ENCODE assay signal across 8 mouse cellular contexts in genomic region chr2:163288881-163289379, GRCm38 (mm10).
DNase-seq lines count a peak whose midpoint lies in the region; ATAC-seq and TF ChIP-seq lines count a peak whose summit lies in the region.

No protein-coding gene starts in this region.

- no peak for TF ChIP-seq EP300 in heart, postnatal 0 days (IDR thresholded peaks at IDR 0.05; ENCODE audit: low read depth)

- WGBS in forebrain, embryonic 12.5 days = 26% methylated on average over 21 of the region's 21 CpGs
- 32% methylated on average over 21 of the region's 21 CpGs for WGBS in forebrain, embryonic 11.5 days
- WGBS in heart, postnatal 0 days = 17% methylated on average over 21 of the region's 21 CpGs

- H3K36me3 ChIP-seq in forebrain, embryonic 12.5 days (replicated peaks) = no peaks in the 10 kb centered on the region
- H3K36me3 ChIP-seq in forebrain, embryonic 11.5 days (ENCODE audit: control insufficient read depth, insufficient read depth, low read length) = no peaks in the 10 kb centered on the region
- no peaks in the 10 kb centered on the region for H3K36me3 ChIP-seq in heart, postnatal 0 days (replicated peaks; ENCODE audit: control insufficient read depth, insufficient read depth, low read length)

- 0 out of 2 replicates have a peak, but pooled peaks cover 4% of the 10 kb centered on the region for H3K27me3 ChIP-seq in forebrain, embryonic 12.5 days
- H3K27me3 ChIP-seq in forebrain, embryonic 11.5 days (ENCODE audit: control insufficient read depth, insufficient read depth, low read length) = no peaks in the 10 kb centered on the region
- H3K27me3 ChIP-seq in heart, postnatal 0 days (ENCODE audit: control insufficient read depth, insufficient read depth, low read length) = no peaks in the 10 kb centered on the region

- H3K4me3 ChIP-seq in forebrain, embryonic 12.5 days (replicated peaks) = no peak overlapping the region
- H3K4me3 ChIP-seq in forebrain, embryonic 11.5 days (ENCODE audit: low read depth, low read length) = no peak overlapping the region
- H3K4me3 ChIP-seq in heart, postnatal 0 days (ENCODE audit: low read depth, low read length) = no peak overlapping the region

- H3K9me3 ChIP-seq in forebrain, embryonic 12.5 days = no peaks in the 10 kb centered on the region
- no peaks in the 10 kb centered on the region for H3K9me3 ChIP-seq in forebrain, embryonic 11.5 days (ENCODE audit: control insufficient read depth, low read length)
- H3K9me3 ChIP-seq in heart, postnatal 0 days (replicated peaks; ENCODE audit: control insufficient read depth, low read length) = no peaks in the 10 kb centered on the region

- 0 out of 2 replicates have a peak overlapping the region, but pooled peaks have one; percentile 11 for H3K4me2 ChIP-seq in forebrain, embryonic 12.5 days
- H3K4me2 ChIP-seq in forebrain, embryonic 11.5 days (ENCODE audit: low read depth, low read length, severe bottlenecking) = no peak overlapping the region
- peak overlapping the region; percentile 50 for H3K4me2 ChIP-seq in heart, postnatal 0 days (ENCODE audit: low read depth, low read length)

- ATAC-seq in forebrain, embryonic 12.5 days (ENCODE audit: low FRiP score) = 0 out of 2 replicates have a peak, but pooled peaks have one; percentile 53
- ATAC-seq in forebrain, embryonic 11.5 days (replicated peaks; ENCODE audit: low FRiP score) = no peak
- ATAC-seq in heart, postnatal 0 days (ENCODE audit: insufficient read depth, low read depth) = peak; percentile 75

- TF ChIP-seq CTCF in heart, postnatal 0 days (IDR thresholded peaks at IDR 0.05; ENCODE audit: low read depth) = no peak

- peaks cover 17% of the 10 kb centered on the region for H3K4me1 ChIP-seq in forebrain, embryonic 12.5 days
- H3K4me1 ChIP-seq in forebrain, embryonic 11.5 days (replicated peaks; ENCODE audit: control insufficient read depth, insufficient read depth, low read length) = peaks cover 5% of the 10 kb centered on the region
- peaks cover 6% of the 10 kb centered on the region for H3K4me1 ChIP-seq in heart, postnatal 0 days (ENCODE audit: control insufficient read depth, insufficient read depth)

- no peak overlapping the region for H3K9ac ChIP-seq in forebrain, embryonic 12.5 days
- H3K9ac ChIP-seq in forebrain, embryonic 11.5 days (ENCODE audit: low read length) = no peak overlapping the region
- no peak overlapping the region for H3K9ac ChIP-seq in heart, postnatal 0 days (replicated peaks; ENCODE audit: low read depth, low read length)

- DNase-seq in forebrain, embryonic 11.5 days (ENCODE audit: low spot score) = no peak
- DNase-seq in R1 (ENCODE audit: low read depth, low spot score) = peak; percentile 69
- peak; percentile 63 for DNase-seq in heart, postnatal 0 days (ENCODE audit: low spot score)
- peak; percentile 82 for DNase-seq in kidney, postnatal 14 days
- DNase-seq in ovary, postnatal 14 days (ENCODE audit: low spot score) = peak; percentile 33
- DNase-seq in spleen, adult 12 weeks (ENCODE audit: low spot score) = no peak
- DNase-seq in thymus, postnatal 10 days (ENCODE audit: low spot score in 2 of 2) = no peak

- H3K27ac ChIP-seq in forebrain, embryonic 12.5 days = no peak overlapping the region
- H3K27ac ChIP-seq in forebrain, embryonic 11.5 days (ENCODE audit: low read depth, low read length) = no peak overlapping the region
- no peak overlapping the region for H3K27ac ChIP-seq in heart, postnatal 0 days (ENCODE audit: low read depth)

Comparison
In these comparisons a context has a peak if more than half of its experiments do, and no peak if none do; other contexts are left out.
1. DNase-seq: peak in R1 (single experiment), heart, postnatal 0 days (single experiment), kidney, postnatal 14 days (single experiment) and ovary, postnatal 14 days (single experiment); none in forebrain, embryonic 11.5 days (single experiment), spleen, adult 12 weeks (single experiment) and thymus, postnatal 10 days (0 of 2).